Mouse (Mus musculus): ENCODE results near the gene Gm3880. TPM values are rescaled to one million over a fixed set of nuclear protein-coding genes. Genes with fewer than 3 reads are reported as not detected.
"Not testable (repeated sequence)": the region's sequence is repeated elsewhere in the genome, so short reads cannot be mapped to it uniquely, and the experiment has no call there.

Gm3880 gene
- polyA plus RNA-seq (2015; fragmentation: Nextera tagmentation; extraction: Ambion mirVana) = not detected in 2 replicates

GRCm38 (mm10) chrX:102686872-102687271 lies at the start of gene Gm3880:
Gene Gm3880 (minus strand): TSS chrX:102686972.
- not testable (repeated sequence) for H3K4me3 ChIP-seq (replicated peaks; ENCODE audit: low read length); H3K27me3 ChIP-seq (replicated peaks; ENCODE audit: control insufficient read depth, insufficient read depth, low read length); H3K4me2 ChIP-seq (ENCODE audit: low read length); H3K4me1 ChIP-seq (replicated peaks; ENCODE audit: control insufficient read depth, insufficient read depth, low read length); H3K36me3 ChIP-seq (ENCODE audit: control insufficient read depth, insufficient read depth); H3K9me3 ChIP-seq (ENCODE audit: control insufficient read depth, low read length); ATAC-seq; H3K27ac ChIP-seq (ENCODE audit: low read length); H3K9ac ChIP-seq (replicated peaks; ENCODE audit: low read depth, low read length)
- WGBS = 90% methylated on average over 5 of the region's 5 CpGs

GRCm38 (mm10) chrX:102724226-102724625 lies 37.5 kb upstream of the Gm3880 start:
- 85% methylated on average over 6 of the region's 6 CpGs for WGBS
- not testable (repeated sequence) for H3K4me1 ChIP-seq (replicated peaks; ENCODE audit: control insufficient read depth, insufficient read depth, low read length)

DNA sequence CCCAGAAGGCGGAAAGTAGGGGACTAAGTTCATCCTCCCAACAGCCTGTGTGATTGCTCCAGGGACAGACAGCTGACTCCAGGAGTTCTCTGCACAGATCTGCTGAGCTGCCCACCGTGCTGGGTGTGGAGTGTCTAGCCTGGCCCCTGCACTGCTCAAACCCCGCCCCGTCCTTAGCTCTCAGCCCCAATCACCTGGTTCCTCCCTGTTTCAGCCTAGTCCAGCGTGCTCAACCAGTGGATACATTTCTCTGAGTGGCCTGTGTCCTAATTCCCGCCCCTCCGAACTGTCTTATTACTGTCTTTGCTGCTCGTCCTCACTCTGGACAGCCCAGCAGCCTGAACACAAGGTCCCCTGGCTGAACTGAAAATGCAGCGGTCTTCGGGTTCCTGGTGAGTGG lies 20.8 kb upstream of the Gm3880 start, which contains the start of the genes Gm9112 and Dmrtc1b:
TSS of gene Gm9112 (minus strand) at position 101 of the 400 bp plus-strand sequence.
TSS of gene Dmrtc1b (plus strand) at position 331 of the 400 bp plus-strand sequence.
- H3K27me3 ChIP-seq (replicated peaks; ENCODE audit: control insufficient read depth, insufficient read depth, low read length); H3K9ac ChIP-seq (replicated peaks; ENCODE audit: low read depth, low read length); H3K4me2 ChIP-seq (ENCODE audit: low read length); H3K27ac ChIP-seq (ENCODE audit: low read length); H3K36me3 ChIP-seq (ENCODE audit: control insufficient read depth, insufficient read depth); ATAC-seq; H3K9me3 ChIP-seq (ENCODE audit: control insufficient read depth, low read length); H3K4me3 ChIP-seq (replicated peaks; ENCODE audit: low read length); H3K4me1 ChIP-seq (replicated peaks; ENCODE audit: control insufficient read depth, insufficient read depth, low read length): not testable (repeated sequence)
- 81% methylated on average over 7 of the region's 10 CpGs for WGBS

More at GRCm38 (mm10) chrX:102724226-102724625, 37.5 kb upstream of the Gm3880 start:
- not testable (repeated sequence) for H3K4me2 ChIP-seq (ENCODE audit: low read length); H3K9me3 ChIP-seq (ENCODE audit: control insufficient read depth, low read length); H3K4me3 ChIP-seq (replicated peaks; ENCODE audit: low read length); H3K36me3 ChIP-seq (ENCODE audit: control insufficient read depth, insufficient read depth); H3K9ac ChIP-seq (replicated peaks; ENCODE audit: low read depth, low read length); H3K27ac ChIP-seq (ENCODE audit: low read length); H3K27me3 ChIP-seq (replicated peaks; ENCODE audit: control insufficient read depth, insufficient read depth, low read length); ATAC-seq

DNA sequence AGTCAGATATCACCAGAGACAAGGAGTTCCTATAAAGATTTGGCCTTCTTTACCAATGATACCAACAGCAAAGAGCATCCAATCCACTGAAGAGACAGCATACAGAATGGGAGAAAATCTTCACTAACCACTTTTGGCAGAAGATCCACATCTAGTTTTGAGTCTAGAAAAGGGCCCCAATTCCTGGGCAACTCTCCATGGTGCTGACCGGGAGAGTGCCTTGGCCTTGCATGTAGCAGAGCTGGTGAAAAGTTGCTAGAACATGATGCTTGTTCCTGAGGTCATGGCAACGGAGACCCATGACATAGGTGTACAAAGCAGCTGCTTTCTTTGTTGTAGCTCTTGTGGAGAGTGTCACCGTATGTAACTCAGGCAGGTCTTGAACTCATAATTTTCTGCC lies 13.9 kb upstream of the Gm3880 start:
- 80% methylated on average over 3 of the region's 3 CpGs for WGBS
- not testable (repeated sequence) for ATAC-seq

DNA sequence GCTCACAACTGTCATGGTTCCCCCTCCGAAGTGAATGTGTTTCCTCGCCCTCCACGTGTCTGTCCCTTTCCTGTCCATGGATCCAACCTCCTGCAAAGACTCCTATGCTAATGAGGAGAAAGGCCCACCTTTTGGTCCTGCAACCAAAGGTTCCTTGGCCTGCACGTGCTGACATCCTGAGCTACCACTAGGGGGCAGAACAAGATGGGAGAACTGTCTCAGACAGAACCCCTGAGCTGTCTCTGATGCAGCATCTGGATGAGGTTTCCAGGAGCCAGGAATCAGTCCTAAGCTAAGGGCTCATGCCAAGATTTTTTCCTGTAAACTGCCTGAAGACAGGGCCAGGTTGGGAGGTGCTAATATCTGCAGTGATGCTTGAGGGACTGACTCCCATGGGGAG lies 2.5 kb upstream of the Gm3880 start:
- WGBS = 19% methylated on average over 4 of the region's 4 CpGs
- not testable (repeated sequence) for H3K27me3 ChIP-seq (replicated peaks; ENCODE audit: control insufficient read depth, insufficient read depth, low read length); H3K9ac ChIP-seq (replicated peaks; ENCODE audit: low read depth, low read length)

More for the DNA sequence above, 13.9 kb upstream of the Gm3880 start:
- not testable (repeated sequence) for H3K4me1 ChIP-seq (replicated peaks; ENCODE audit: control insufficient read depth, insufficient read depth, low read length); H3K27ac ChIP-seq (ENCODE audit: low read length); H3K36me3 ChIP-seq (ENCODE audit: control insufficient read depth, insufficient read depth); H3K4me3 ChIP-seq (replicated peaks; ENCODE audit: low read length); H3K9me3 ChIP-seq (ENCODE audit: control insufficient read depth, low read length); H3K4me2 ChIP-seq (ENCODE audit: low read length); H3K9ac ChIP-seq (replicated peaks; ENCODE audit: low read depth, low read length); H3K27me3 ChIP-seq (replicated peaks; ENCODE audit: control insufficient read depth, insufficient read depth, low read length)

GRCm38 (mm10) chrX:102684706-102685105 lies 2.1 kb downstream of the Gm3880 start:
- not testable (repeated sequence) for H3K4me3 ChIP-seq (replicated peaks; ENCODE audit: low read length); H3K27me3 ChIP-seq (replicated peaks; ENCODE audit: control insufficient read depth, insufficient read depth, low read length); H3K9ac ChIP-seq (replicated peaks; ENCODE audit: low read depth, low read length); H3K27ac ChIP-seq (ENCODE audit: low read length); ATAC-seq; H3K9me3 ChIP-seq (ENCODE audit: control insufficient read depth, low read length); H3K4me2 ChIP-seq (ENCODE audit: low read length); H3K36me3 ChIP-seq (ENCODE audit: control insufficient read depth, insufficient read depth); H3K4me1 ChIP-seq (replicated peaks; ENCODE audit: control insufficient read depth, insufficient read depth, low read length)
- WGBS = 33% methylated on average over 3 of the region's 3 CpGs

More for the DNA sequence above, 2.5 kb upstream of the Gm3880 start:
- not testable (repeated sequence) for H3K27ac ChIP-seq (ENCODE audit: low read length); H3K4me3 ChIP-seq (replicated peaks; ENCODE audit: low read length); H3K4me2 ChIP-seq (ENCODE audit: low read length); H3K9me3 ChIP-seq (ENCODE audit: control insufficient read depth, low read length); H3K4me1 ChIP-seq (replicated peaks; ENCODE audit: control insufficient read depth, insufficient read depth, low read length); H3K36me3 ChIP-seq (ENCODE audit: control insufficient read depth, insufficient read depth)
- peak; percentile 47 for ATAC-seq

- no peaks in the 10 kb centered on the region for H3K27me3 ChIP-seq (replicated peaks; ENCODE audit: control insufficient read depth, insufficient read depth, low read length)
- ATAC-seq = no peak
- no peaks in the 10 kb centered on the region for H3K4me1 ChIP-seq (replicated peaks; ENCODE audit: control insufficient read depth, insufficient read depth, low read length)
- WGBS = 88% methylated on average over 2 of the region's 2 CpGs
- H3K4me3 ChIP-seq (replicated peaks; ENCODE audit: low read length) = no peak overlapping the region
- no peaks in the 10 kb centered on the region for H3K9me3 ChIP-seq (ENCODE audit: control insufficient read depth, low read length)
- no peak overlapping the region for H3K4me2 ChIP-seq (ENCODE audit: low read length)
- no peaks in the 10 kb centered on the region for H3K36me3 ChIP-seq (ENCODE audit: control insufficient read depth, insufficient read depth)
- no peak overlapping the region for H3K9ac ChIP-seq (replicated peaks; ENCODE audit: low read depth, low read length)
- no peak overlapping the region for H3K27ac ChIP-seq (ENCODE audit: low read length)
These were observed 20.1 kb downstream of the Gm3880 start for GRCm38 (mm10) chrX:102666641-102667040.

- no peak for ATAC-seq
- Histone ChIP-seq H3K4me2 (ENCODE audit: low read length) (no peak overlapping the region), H3K4me3 (replicated peaks; ENCODE audit: low read length) (no peak overlapping the region)
These were observed 26.1 kb downstream of the Gm3880 start for GRCm38 (mm10) chrX:102660712-102661111.

DNA sequence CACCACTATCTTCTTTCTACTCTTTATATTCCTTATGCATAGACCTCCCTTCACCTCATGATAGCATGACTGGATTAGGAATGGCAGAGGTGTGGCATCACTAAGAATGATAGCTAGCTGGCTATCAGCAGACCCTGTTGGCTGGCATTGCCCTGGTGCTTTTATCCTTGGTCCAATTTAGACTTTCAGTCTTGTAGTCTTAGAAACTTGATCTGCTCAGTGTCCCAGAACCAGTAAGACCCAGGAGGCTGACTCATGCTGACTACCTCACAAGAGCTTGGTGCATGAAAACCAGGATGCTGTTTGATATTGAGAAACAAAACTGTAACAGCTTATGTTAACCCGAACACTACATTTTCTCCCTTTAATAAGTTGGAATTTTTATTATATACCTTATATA lies 41.1 kb downstream of the Gm3880 start:
- H3K4me3 ChIP-seq (replicated peaks; ENCODE audit: low read length) = no peak overlapping the region
- no peak overlapping the region for H3K9ac ChIP-seq (replicated peaks; ENCODE audit: low read depth, low read length)
- peaks cover 3% of the 10 kb centered on the region; the same call in 1 of the 2 replicates for H3K27me3 ChIP-seq (replicated peaks; ENCODE audit: control insufficient read depth, insufficient read depth, low read length)
- H3K4me1 ChIP-seq (replicated peaks; ENCODE audit: control insufficient read depth, insufficient read depth, low read length) = no peaks in the 10 kb centered on the region; the same call in 1 of the 2 replicates
- no peaks in the 10 kb centered on the region for H3K36me3 ChIP-seq (ENCODE audit: control insufficient read depth, insufficient read depth)
- no peak overlapping the region for H3K4me2 ChIP-seq (ENCODE audit: low read length)
- ATAC-seq = no peak
- no peak overlapping the region for H3K27ac ChIP-seq (ENCODE audit: low read length)
- WGBS = 88% methylated on average over 1 of the region's 1 CpGs
- no peaks in the 10 kb centered on the region for H3K9me3 ChIP-seq (ENCODE audit: control insufficient read depth, low read length)

More at GRCm38 (mm10) chrX:102660712-102661111, 26.1 kb downstream of the Gm3880 start:
- WGBS = 23% methylated on average over 3 of the region's 3 CpGs
- no peak overlapping the region for H3K27ac ChIP-seq (ENCODE audit: low read length)
- no peaks in the 10 kb centered on the region for H3K4me1 ChIP-seq (replicated peaks; ENCODE audit: control insufficient read depth, insufficient read depth, low read length)
- no peaks in the 10 kb centered on the region for H3K27me3 ChIP-seq (replicated peaks; ENCODE audit: control insufficient read depth, insufficient read depth, low read length)
- no peaks in the 10 kb centered on the region for H3K9me3 ChIP-seq (ENCODE audit: control insufficient read depth, low read length)
- no peak overlapping the region for H3K9ac ChIP-seq (replicated peaks; ENCODE audit: low read depth, low read length)
- H3K36me3 ChIP-seq (ENCODE audit: control insufficient read depth, insufficient read depth) = no peaks in the 10 kb centered on the region

DNA sequence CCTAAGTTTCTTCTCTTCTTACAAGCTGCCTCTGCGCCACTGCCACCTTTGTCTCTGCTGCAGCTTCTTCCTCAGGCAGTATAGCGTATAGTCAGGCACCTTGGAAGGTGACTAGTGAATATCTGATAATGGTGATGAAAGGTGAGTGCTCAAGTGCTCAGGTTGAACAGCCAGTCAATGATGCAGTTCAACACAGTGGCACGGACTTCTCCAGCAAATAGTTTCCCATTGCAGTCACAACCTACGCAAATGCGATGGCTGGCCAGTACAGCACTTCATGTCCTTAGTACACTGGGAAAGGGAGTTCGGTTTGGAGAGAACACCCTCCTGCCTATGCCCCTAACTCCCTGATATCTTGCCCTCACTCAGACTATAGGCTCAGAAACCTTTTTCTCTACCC lies 41.6 kb downstream of the Gm3880 start:
- H3K36me3 ChIP-seq (ENCODE audit: control insufficient read depth, insufficient read depth) = no peaks in the 10 kb centered on the region
- H3K4me2 ChIP-seq (ENCODE audit: low read length) = peak overlapping the region; percentile 58
- H3K9ac ChIP-seq (replicated peaks; ENCODE audit: low read depth, low read length) = no peak overlapping the region
- 49% methylated on average over 6 of the region's 6 CpGs for WGBS
- no peak overlapping the region for H3K4me3 ChIP-seq (replicated peaks; ENCODE audit: low read length)
- no peaks in the 10 kb centered on the region; the same call in 1 of the 2 replicates for H3K4me1 ChIP-seq (replicated peaks; ENCODE audit: control insufficient read depth, insufficient read depth, low read length)
- H3K27ac ChIP-seq (ENCODE audit: low read length) = no peak overlapping the region
- H3K9me3 ChIP-seq (ENCODE audit: control insufficient read depth, low read length) = no peaks in the 10 kb centered on the region
- ATAC-seq = no peak
- peaks cover 3% of the 10 kb centered on the region; the same call in 1 of the 2 replicates for H3K27me3 ChIP-seq (replicated peaks; ENCODE audit: control insufficient read depth, insufficient read depth, low read length)

Data from forebrain, embryonic 16.5 days (tissue).